Mouse (Mus musculus) stomach, postnatal 0 days (tissue): ENCODE measurements around the gene Olfr374.

Experiments
- CTCF ChIP-seq: IDR thresholded peaks from 2 replicates; pipeline ENCODE4 v1.5.1; 2016; ENCODE audit warnings: antibody characterized with exemption, low read depth, mild to moderate bottlenecking, moderate library complexity
- EP300 ChIP-seq: optimal IDR thresholded peaks from 2 replicates; pipeline ENCODE3; 2016; ENCODE audit warnings: antibody characterized with exemption

DNA sequence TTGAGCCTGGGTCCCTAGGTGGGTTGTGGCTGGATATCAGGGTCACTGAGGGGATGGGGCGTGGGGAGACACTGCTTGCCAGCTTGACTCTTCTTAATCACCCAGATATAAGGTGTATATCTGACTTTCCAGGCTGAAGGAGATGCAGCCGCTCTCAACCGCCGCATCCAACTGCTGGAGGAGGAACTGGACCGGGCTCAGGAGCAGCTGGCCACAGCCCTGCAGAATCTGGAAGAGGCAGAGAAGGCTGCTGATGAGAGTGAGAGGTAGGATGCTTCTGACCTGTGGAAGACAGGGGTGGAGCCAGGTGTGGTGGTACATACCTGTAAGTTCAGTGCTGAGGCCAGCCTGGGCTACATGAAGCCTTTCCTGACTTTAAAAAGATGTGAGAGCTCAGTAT lies 31.6 kb downstream of the Olfr374 start:
- TF ChIP-seq EP300 (no peak), CTCF (no peak)
